ENCODE assay signal across 8 mouse cellular contexts in genomic region chr1:159773671-159774070, GRCm38 (mm10).
A peak's percentile ranks its signal among the peaks of the same experiment; 100 is the strongest.
DNase-seq lines count a peak whose midpoint lies in the region.
"Had no signal": no experiment of that assay in that cellular context is flagged by ENCODE, and none has a peak within 500 bp of the region (broad histone marks: within the 10 kb centered on the region; RNA-seq: fewer than 3 reads in every experiment).

No protein-coding gene starts in this region.

- peak; percentile 38 to 61 for DNase-seq in layer of hippocampus, adult 18-20 months (ENCODE audit: low spot score in 2 of 2)
- DNase-seq in layer of hippocampus, postnatal 14 days (ENCODE audit: low spot score in 2 of 2), result no peak
- peak; percentile 38 to 45 for DNase-seq in frontal cortex, postnatal 10 days (ENCODE audit: low spot score in 2 of 2)
- DNase-seq in left cerebral cortex, adult 18-20 months (ENCODE audit: low spot score in 2 of 2), result peak; percentile 67 to 83
- peak; percentile 54 to 84 for DNase-seq in right cerebral cortex, postnatal 10 days (ENCODE audit: low spot score in 2 of 2)
- no peak for DNase-seq in testis, postnatal 14 days (ENCODE audit: low spot score)
- no peak for DNase-seq in ovary, postnatal 14 days (ENCODE audit: low spot score)
- DNase-seq: cerebellum, postnatal 36 days had no signal

Comparison
In these comparisons a context has a peak if more than half of its experiments do, and no peak if none do; other contexts are left out.
1. DNase-seq: peak in layer of hippocampus, adult 18-20 months (2 of 2), frontal cortex, postnatal 10 days (2 of 2), left cerebral cortex, adult 18-20 months (2 of 2) and right cerebral cortex, postnatal 10 days (2 of 2); none in layer of hippocampus, postnatal 14 days (0 of 2), testis, postnatal 14 days (single experiment) and ovary, postnatal 14 days (single experiment).